Mouse (Mus musculus) spleen, adult 18-20 months (tissue): Measurements from ENCODE around the gene Igf2bp3.

Source experiments
- DNase-seq, 2 experiments: peaks; one replicate each; pipeline ENCODE4 v3.0.0; 2022; ENCODE audit warnings: mixed read lengths in 2 of 2

The Igf2bp3 gene

GRCm38 (mm10) chr6:49131855-49132254 is 82.9 kb downstream of the Igf2bp3 start:
- DNase-seq, result no peak

GRCm38 (mm10) chr6:49130328-49130727 is 84.4 kb downstream of the Igf2bp3 start:
- no peak for DNase-seq

GRCm38 (mm10) chr6:49120370-49120769 is 94.4 kb downstream of the Igf2bp3 start:
- DNase-seq, result no peak

GRCm38 (mm10) chr6:49119462-49120135 is 95.2 kb downstream of the Igf2bp3 start:
- no peak for DNase-seq

DNA sequence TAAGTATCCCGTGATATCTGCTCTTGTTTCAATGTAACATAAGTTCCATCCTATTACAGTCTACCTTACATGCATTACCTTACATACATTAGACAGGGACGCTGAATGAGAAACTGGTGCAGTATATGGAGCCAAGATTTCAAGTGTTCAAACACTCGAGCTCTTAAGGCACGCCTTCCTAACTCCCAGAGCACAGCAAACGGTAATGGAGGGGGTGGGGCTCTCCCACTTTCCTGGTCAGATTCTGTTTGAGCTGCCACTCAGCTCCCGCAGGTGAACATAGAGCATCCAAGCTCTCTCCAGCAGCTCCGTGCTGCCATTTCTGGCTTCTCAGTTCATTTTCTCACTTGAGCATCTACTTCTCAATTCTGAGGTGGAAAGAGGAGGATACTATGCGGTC is 96.3 kb downstream of the Igf2bp3 start:
- DNase-seq, result no peak

- no peak for DNase-seq
Observed at GRCm38 (mm10) chr6:49116241-49116640, 98.5 kb downstream of the Igf2bp3 start.

DNA sequence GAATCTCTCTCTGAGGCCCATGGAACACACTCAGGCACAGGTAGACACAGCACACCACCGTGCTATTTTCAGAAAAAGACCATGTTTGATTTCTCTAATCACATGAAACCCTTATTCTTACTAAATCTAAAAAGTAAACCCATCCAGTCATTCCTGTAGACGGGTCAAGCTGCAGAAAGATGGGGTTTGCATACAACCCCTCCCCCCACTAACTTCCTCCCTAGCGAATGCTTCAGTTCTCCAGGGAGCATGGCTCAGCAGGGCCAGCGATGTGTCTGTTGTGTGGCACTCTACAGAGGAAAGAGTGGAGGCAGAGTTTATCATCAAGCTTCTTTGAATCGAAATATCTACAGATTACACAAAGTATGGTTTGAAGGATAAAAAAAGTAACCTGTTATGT is 99.2 kb downstream of the Igf2bp3 start:
- no peak for DNase-seq

GRCm38 (mm10) chr6:49114457-49114856 is 100.3 kb downstream of the Igf2bp3 start:
- DNase-seq, result no peak

DNA sequence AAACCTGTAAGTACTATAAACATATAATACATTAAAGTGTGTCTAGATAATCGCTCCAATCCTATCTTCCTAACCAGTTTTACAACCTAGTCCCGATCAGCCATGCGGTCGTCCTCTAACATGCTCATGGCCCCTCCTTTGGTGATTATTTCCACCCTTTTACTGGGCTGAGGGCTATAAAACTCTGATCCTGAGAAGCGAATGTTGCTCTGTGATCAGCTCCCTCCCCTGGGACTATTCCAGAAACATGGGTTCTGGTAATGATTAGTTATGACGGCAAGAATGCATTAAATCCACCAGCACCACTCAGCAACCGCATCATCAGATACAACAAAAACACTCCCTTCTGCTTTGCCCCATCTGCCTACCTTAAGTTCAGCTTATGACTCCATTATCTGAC is 100.9 kb downstream of the Igf2bp3 start:
- no peak for DNase-seq

GRCm38 (mm10) chr6:49109196-49109595 is 105.6 kb downstream of the Igf2bp3 start:
- no peak for DNase-seq

DNA sequence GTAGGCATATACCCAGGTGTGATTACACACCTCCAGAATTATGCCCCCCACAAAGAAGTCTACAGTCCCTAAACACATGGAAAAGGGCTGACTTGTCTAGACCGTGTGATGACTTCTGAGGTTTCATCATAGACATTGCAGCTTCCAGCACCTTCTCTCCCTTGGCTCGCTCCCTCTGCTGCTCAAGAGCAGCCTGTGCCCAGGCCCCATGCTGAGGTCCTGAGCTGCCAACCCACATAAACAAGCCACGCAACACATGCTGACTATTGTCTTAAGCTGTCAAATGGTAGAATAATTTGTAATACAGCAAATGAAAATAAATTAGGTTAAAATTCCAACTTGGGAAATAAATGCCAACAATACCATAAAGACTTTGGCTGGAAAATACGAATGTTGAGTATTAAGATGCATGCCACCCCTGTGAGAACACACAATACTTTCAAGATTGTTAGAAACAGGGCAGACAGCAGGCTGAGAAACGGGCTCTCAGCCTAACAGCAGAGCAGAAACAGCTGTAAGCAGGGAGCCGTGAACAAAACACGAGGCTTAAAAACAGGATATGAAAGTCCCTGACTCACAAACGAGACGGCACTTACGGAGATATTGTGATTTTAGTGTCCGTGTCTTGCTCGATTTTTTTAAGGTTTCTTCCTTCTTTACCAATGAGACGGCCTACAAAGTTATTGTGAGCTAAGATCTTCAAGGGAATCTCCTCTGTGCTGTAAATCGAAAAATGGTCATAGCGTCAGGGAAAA is 107.8 kb downstream of the Igf2bp3 start:
- no peak for DNase-seq

GRCm38 (mm10) chr6:49099086-49099485 is 115.7 kb downstream of the Igf2bp3 start:
- no peak for DNase-seq

GRCm38 (mm10) chr6:49097596-49098110 is 117.1 kb downstream of the Igf2bp3 start:
- DNase-seq, result no peak

DNA sequence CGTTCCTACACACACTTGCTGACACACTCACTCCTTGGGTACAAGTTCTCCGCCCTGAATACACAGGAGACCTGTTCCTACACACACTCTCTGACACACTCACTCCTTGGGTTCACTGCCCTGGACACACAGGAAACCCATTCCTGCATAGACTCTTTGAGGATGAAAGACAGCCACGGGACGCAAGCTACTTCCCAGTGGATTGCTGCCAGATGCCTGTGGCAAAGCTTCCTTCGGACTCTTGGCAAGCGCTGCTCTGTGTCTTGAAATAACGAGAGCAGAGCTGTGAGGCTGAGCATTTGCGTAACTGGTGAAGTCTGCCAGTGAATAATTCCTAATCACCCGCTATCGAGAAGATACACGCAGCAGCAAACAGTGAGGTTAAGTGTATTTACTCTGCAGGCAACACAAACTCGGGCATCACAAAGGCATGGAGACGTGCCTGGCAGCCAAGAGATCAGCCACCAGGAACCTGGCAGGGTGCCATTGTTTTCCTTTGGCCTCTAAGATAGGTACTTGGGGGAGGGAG is 117.8 kb downstream of the Igf2bp3 start:
- DNase-seq, result no peak

GRCm38 (mm10) chr6:49096421-49096820 is 118.3 kb downstream of the Igf2bp3 start:
- DNase-seq, result no peak

DNA sequence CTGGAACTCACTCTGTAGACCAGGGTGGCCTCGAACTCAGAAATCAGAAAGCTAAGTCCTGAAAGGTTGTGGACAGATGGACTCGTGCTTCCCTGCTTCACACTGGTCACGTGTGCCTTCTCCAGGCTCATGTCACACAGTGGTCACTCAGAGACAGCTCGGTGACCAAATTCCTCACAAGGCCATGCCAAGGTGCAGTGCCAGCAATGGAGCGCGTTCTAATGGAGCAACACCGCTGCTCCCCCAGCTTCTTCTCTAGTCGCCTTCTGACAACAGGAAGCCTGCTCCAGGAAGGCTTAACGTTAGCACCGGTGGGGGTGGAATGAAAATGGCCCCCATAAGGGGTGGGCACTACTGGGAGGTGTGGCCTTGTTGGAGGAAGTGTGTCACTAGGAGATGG is 119.8 kb downstream of the Igf2bp3 start:
- no peak for DNase-seq

GRCm38 (mm10) chr6:49083008-49083407 is 131.7 kb downstream of the Igf2bp3 start:
- no peak for DNase-seq

DNA sequence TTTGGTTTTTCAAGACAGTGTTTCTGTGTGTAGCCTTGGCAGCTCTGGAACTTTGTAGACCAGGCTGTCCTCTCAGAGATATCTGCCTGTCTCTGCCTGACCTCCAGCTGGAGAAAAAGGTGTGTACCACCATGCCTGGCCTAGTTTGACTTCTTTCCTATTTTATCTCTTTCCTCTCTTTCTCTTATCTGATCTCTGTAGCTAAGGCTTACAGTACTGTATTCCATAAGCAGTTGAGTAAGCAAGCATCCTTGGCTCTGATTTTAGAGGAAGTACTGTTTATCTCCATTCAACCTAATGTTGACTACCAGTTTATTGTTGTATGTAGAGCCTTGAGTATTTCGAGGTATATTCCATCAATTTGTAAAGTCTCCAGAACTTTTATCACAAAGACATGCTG is 135.4 kb downstream of the Igf2bp3 start:
- DNase-seq, result no peak

GRCm38 (mm10) chr6:49077894-49078293 is 136.9 kb downstream of the Igf2bp3 start:
- no peak for DNase-seq

GRCm38 (mm10) chr6:49074117-49074490 is 140.7 kb downstream of the Igf2bp3 start:
- DNase-seq, result no peak

GRCm38 (mm10) chr6:49073304-49074116 is 141.2 kb downstream of the Igf2bp3 start, which contains the start of gene Malsu1:
Malsu1 (plus strand) TSS chr6:49073795.
- DNase-seq, result peak; percentile 82 to 91

DNA sequence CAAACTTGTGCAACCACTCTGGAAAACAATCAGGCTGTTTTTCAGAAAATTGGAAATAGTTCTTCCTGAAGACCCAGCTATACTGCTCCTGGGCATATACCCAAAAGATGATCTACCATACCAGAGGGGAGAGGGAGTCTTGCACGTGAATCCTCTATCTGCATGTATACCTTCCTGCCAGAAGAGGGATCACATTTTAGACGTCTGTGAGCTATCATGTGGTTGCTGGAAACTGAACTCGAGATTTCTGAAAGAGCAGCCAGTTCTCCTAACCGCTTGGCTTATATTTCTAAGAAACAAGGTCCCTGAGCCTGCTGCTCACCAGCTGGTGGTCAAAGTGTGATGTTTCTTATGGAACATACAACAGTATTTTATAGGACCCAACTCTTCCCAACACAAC is 146.4 kb downstream of the Igf2bp3 start:
- DNase-seq, result no peak
